ENCODE assay signal across 18 mouse cellular contexts in genomic region chr11:115463397-115463796, GRCm38 (mm10). TPM values are rescaled to one million over a fixed set of nuclear protein-coding genes. Genes with fewer than 3 reads are reported as not detected.
DNase-seq lines count a peak whose midpoint lies in the region; ATAC-seq lines count a peak whose summit lies in the region.
"Had no signal": no experiment of that assay in that cellular context is flagged by ENCODE, and none has a peak within 500 bp of the region (broad histone marks: within the 10 kb centered on the region; RNA-seq: fewer than 3 reads in every experiment).

No protein-coding gene starts in this region.

- no peak for ATAC-seq in heart, embryonic 15.5 days (replicated peaks; ENCODE audit: insufficient number of reproducible peaks, insufficient read depth, low FRiP score, low read depth)
- no peak for ATAC-seq in heart, embryonic 12.5 days (ENCODE audit: insufficient number of reproducible peaks, low FRiP score)
- no peak for ATAC-seq in erythroblast, adult 5-6 weeks (replicated peaks; ENCODE audit: low FRiP score, poor library complexity, severe bottlenecking)
- ATAC-seq in midbrain, embryonic 11.5 days (ENCODE audit: low FRiP score) = no peak
- no peak for ATAC-seq in megakaryocyte-erythroid progenitor cell, adult 5-6 weeks (replicated peaks; ENCODE audit: low FRiP score, low TSS enrichment, poor library complexity, severe bottlenecking)
- ATAC-seq: forebrain, embryonic 14.5 days had no signal

- H3K4me2 ChIP-seq in heart, embryonic 15.5 days = no peak overlapping the region; the same call in 1 of the 2 replicates
- no peak overlapping the region for H3K4me2 ChIP-seq in heart, embryonic 12.5 days
- H3K4me2 ChIP-seq in midbrain, embryonic 11.5 days = no peak overlapping the region
- H3K4me2 ChIP-seq: hindbrain, embryonic 15.5 days had no signal

- H3K4me1 ChIP-seq in heart, embryonic 15.5 days (replicated peaks) = peaks cover 10% of the 10 kb centered on the region
- H3K4me1 ChIP-seq in heart, embryonic 12.5 days (replicated peaks) = peaks cover 21% of the 10 kb centered on the region
- no peaks in the 10 kb centered on the region for H3K4me1 ChIP-seq in midbrain, embryonic 11.5 days (ENCODE audit: control insufficient read depth, insufficient read depth, low read length)
- H3K4me1 ChIP-seq: hindbrain, embryonic 15.5 days had no signal

- H3K36me3 ChIP-seq in heart, embryonic 15.5 days = no peaks in the 10 kb centered on the region
- no peaks in the 10 kb centered on the region for H3K36me3 ChIP-seq in heart, embryonic 12.5 days
- no peaks in the 10 kb centered on the region for H3K36me3 ChIP-seq in midbrain, embryonic 11.5 days (ENCODE audit: control insufficient read depth, insufficient read depth, low read length)
- H3K36me3 ChIP-seq: hindbrain, embryonic 15.5 days had no signal

- no peak overlapping the region for H3K9ac ChIP-seq in heart, embryonic 15.5 days
- no peak overlapping the region for H3K9ac ChIP-seq in heart, embryonic 12.5 days
- no peak overlapping the region for H3K9ac ChIP-seq in midbrain, embryonic 11.5 days (ENCODE audit: low read length)
- H3K9ac ChIP-seq: hindbrain, embryonic 15.5 days had no signal

- peak overlapping the region; percentile 31; the same call in 1 of the 2 replicates for H3K27ac ChIP-seq in heart, embryonic 15.5 days
- H3K27ac ChIP-seq in heart, embryonic 12.5 days (ENCODE audit: poor library complexity, severe bottlenecking) = no peak overlapping the region
- H3K27ac ChIP-seq in midbrain, embryonic 11.5 days (ENCODE audit: low read depth, low read length) = no peak overlapping the region
- H3K27ac ChIP-seq: hindbrain, embryonic 15.5 days; left cerebral cortex, adult 2 months had no signal

- peak; percentile 52 for DNase-seq in induced T-regulatory cell, adult 2 months (ENCODE audit: low read depth)
- DNase-seq in kidney, postnatal 10 days = peak; percentile 56
- peak; percentile 68 to 72 for DNase-seq in thymus, postnatal 10 days (ENCODE audit: low spot score in 2 of 2)
- no peak for DNase-seq in midbrain, embryonic 11.5 days (ENCODE audit: low spot score, missing footprints)
- DNase-seq: cerebellum, adult 11 months; midbrain, embryonic 14.5 days; right cerebral cortex, postnatal 4 days had no signal

- H3K4me3 ChIP-seq in heart, embryonic 15.5 days = peak overlapping the region; percentile 5; the same call in 1 of the 2 replicates
- H3K4me3 ChIP-seq in heart, embryonic 12.5 days = no peak overlapping the region
- H3K4me3 ChIP-seq in midbrain, embryonic 11.5 days (ENCODE audit: low read depth, low read length) = no peak overlapping the region
- H3K4me3 ChIP-seq: hindbrain, embryonic 15.5 days; left cerebral cortex, adult 2 months had no signal

- H3K9me3 ChIP-seq in heart, embryonic 15.5 days (replicated peaks) = no peaks in the 10 kb centered on the region
- no peaks in the 10 kb centered on the region for H3K9me3 ChIP-seq in heart, embryonic 12.5 days (replicated peaks)
- no peaks in the 10 kb centered on the region for H3K9me3 ChIP-seq in midbrain, embryonic 11.5 days (ENCODE audit: control insufficient read depth, low read length)
- H3K9me3 ChIP-seq: hindbrain, embryonic 15.5 days had no signal

- no peaks in the 10 kb centered on the region; the same call in 1 of the 2 replicates for H3K27me3 ChIP-seq in heart, embryonic 15.5 days
- H3K27me3 ChIP-seq in heart, embryonic 12.5 days (replicated peaks) = peaks cover 9% of the 10 kb centered on the region; the same call in 1 of the 2 replicates
- no peaks in the 10 kb centered on the region for H3K27me3 ChIP-seq in midbrain, embryonic 11.5 days (ENCODE audit: control insufficient read depth, insufficient read depth, low read length)
- H3K27me3 ChIP-seq: hindbrain, embryonic 15.5 days had no signal

- WGBS in heart, embryonic 15.5 days = 40% methylated on average over 11 of the region's 11 CpGs
- WGBS in heart, embryonic 12.5 days = 48% methylated on average over 11 of the region's 11 CpGs
- WGBS in midbrain, embryonic 11.5 days = 81% methylated on average over 11 of the region's 11 CpGs

RNA-seq across cellular contexts. Expression of gene Slc16a5, which starts 1.1 kb away (rescaled TPM):
- polyA plus RNA-seq in heart, embryonic 15.5 days (2015; fragmentation: Nextera tagmentation; extraction: Ambion mirVana) = 0.57 and 5.0 TPM in 2 replicates
- 0.17 TPM in 1 of 2 replicates, not detected in the other for polyA plus RNA-seq in heart, embryonic 12.5 days (2016; fragmentation: Nextera tagmentation; extraction: Ambion mirVana)
- total RNA-seq in erythroblast, adult 5-6 weeks (2015; ENCODE audit: low replicate concordance) = not detected in 2 replicates
- total RNA-seq in erythroblast, adult 5-6 weeks (2017; ENCODE audit: low replicate concordance) = not detected in 2 replicates
- polyA plus RNA-seq in midbrain, embryonic 11.5 days (2014; fragmentation: Nextera tagmentation; extraction: Ambion mirVana) = 0.14 TPM in 1 of 2 replicates, not detected in the other
- total RNA-seq in megakaryocyte-erythroid progenitor cell, adult 5-6 weeks (2014; fragmentation: Nextera tagmentation) = not detected in 2 replicates
- not detected in 2 replicates for total RNA-seq in megakaryocyte-erythroid progenitor cell, adult 5-6 weeks (2017)
- total RNA-seq: granulocyte monocyte progenitor cell, adult 5-6 weeks; left cerebral cortex, adult 2 months had no signal
- polyA plus RNA-seq: embryonic facial prominence, embryonic 11.5 days; forebrain, embryonic 14.5 days; midbrain, embryonic 14.5 days had no signal

RNA-seq across cellular contexts. Expression of gene Armc7, which starts 12.1 kb away (rescaled TPM):
- polyA plus RNA-seq in heart, embryonic 15.5 days (2015; fragmentation: Nextera tagmentation; extraction: Ambion mirVana) = 4.6 and 6.2 TPM in 2 replicates
- 5.8 and 6.4 TPM in 2 replicates for polyA plus RNA-seq in heart, embryonic 12.5 days (2016; fragmentation: Nextera tagmentation; extraction: Ambion mirVana)
- total RNA-seq in erythroblast, adult 5-6 weeks (2015; ENCODE audit: low replicate concordance) = 2.5 and 3.8 TPM in 2 replicates
- total RNA-seq in erythroblast, adult 5-6 weeks (2017; ENCODE audit: low replicate concordance) = 1.5 and 5.5 TPM in 2 replicates
- polyA plus RNA-seq in midbrain, embryonic 11.5 days (2014; fragmentation: Nextera tagmentation; extraction: Ambion mirVana) = 7.7 and 7.8 TPM in 2 replicates
- total RNA-seq in megakaryocyte-erythroid progenitor cell, adult 5-6 weeks (2014; fragmentation: Nextera tagmentation) = 4.2 and 10.1 TPM in 2 replicates
- total RNA-seq in megakaryocyte-erythroid progenitor cell, adult 5-6 weeks (2017) = 8.3 and 8.7 TPM in 2 replicates

RNA-seq across cellular contexts. Expression of gene Trim80, which starts 23.1 kb away (rescaled TPM):
- polyA plus RNA-seq in heart, embryonic 15.5 days (2015; fragmentation: Nextera tagmentation; extraction: Ambion mirVana) = 0.06 TPM in 1 of 2 replicates, not detected in the other
- 0.19 and 0.35 TPM in 2 replicates for polyA plus RNA-seq in heart, embryonic 12.5 days (2016; fragmentation: Nextera tagmentation; extraction: Ambion mirVana)
- total RNA-seq in erythroblast, adult 5-6 weeks (2015; ENCODE audit: low replicate concordance) = not detected in 2 replicates
- total RNA-seq in erythroblast, adult 5-6 weeks (2017; ENCODE audit: low replicate concordance) = not detected in 2 replicates
- not detected in 2 replicates for polyA plus RNA-seq in midbrain, embryonic 11.5 days (2014; fragmentation: Nextera tagmentation; extraction: Ambion mirVana)
- total RNA-seq in megakaryocyte-erythroid progenitor cell, adult 5-6 weeks (2014; fragmentation: Nextera tagmentation) = not detected in 2 replicates
- not detected in 2 replicates for total RNA-seq in megakaryocyte-erythroid progenitor cell, adult 5-6 weeks (2017)
- total RNA-seq: granulocyte monocyte progenitor cell, adult 5-6 weeks; neutrophil, adult 5-6 weeks had no signal
- polyA plus RNA-seq: C2C12; embryonic facial prominence, embryonic 11.5 days; forebrain, embryonic 14.5 days; hindbrain, embryonic 15.5 days; midbrain, embryonic 14.5 days had no signal

RNA-seq across cellular contexts. Expression of gene Nt5c, which starts 28.3 kb away (rescaled TPM):
- polyA plus RNA-seq in heart, embryonic 15.5 days (2015; fragmentation: Nextera tagmentation; extraction: Ambion mirVana) = 49.6 and 62.1 TPM in 2 replicates
- 56.2 and 58.2 TPM in 2 replicates for polyA plus RNA-seq in heart, embryonic 12.5 days (2016; fragmentation: Nextera tagmentation; extraction: Ambion mirVana)
- total RNA-seq in erythroblast, adult 5-6 weeks (2015; ENCODE audit: low replicate concordance) = 32.8 and 52.3 TPM in 2 replicates
- total RNA-seq in erythroblast, adult 5-6 weeks (2017; ENCODE audit: low replicate concordance) = 14.1 and 16.0 TPM in 2 replicates
- polyA plus RNA-seq in midbrain, embryonic 11.5 days (2014; fragmentation: Nextera tagmentation; extraction: Ambion mirVana) = 68.3 and 69.8 TPM in 2 replicates
- 81.6 and 117 TPM in 2 replicates for total RNA-seq in megakaryocyte-erythroid progenitor cell, adult 5-6 weeks (2014; fragmentation: Nextera tagmentation)
- total RNA-seq in megakaryocyte-erythroid progenitor cell, adult 5-6 weeks (2017) = 79.8 and 101 TPM in 2 replicates

RNA-seq across cellular contexts. Expression of gene Kctd2, which starts 43.5 kb away (rescaled TPM):
- polyA plus RNA-seq in heart, embryonic 15.5 days (2015; fragmentation: Nextera tagmentation; extraction: Ambion mirVana) = 11.5 and 14.7 TPM in 2 replicates
- 16.0 and 17.5 TPM in 2 replicates for polyA plus RNA-seq in heart, embryonic 12.5 days (2016; fragmentation: Nextera tagmentation; extraction: Ambion mirVana)
- total RNA-seq in erythroblast, adult 5-6 weeks (2015; ENCODE audit: low replicate concordance) = 2.1 and 5.9 TPM in 2 replicates
- 2.8 and 8.3 TPM in 2 replicates for total RNA-seq in erythroblast, adult 5-6 weeks (2017; ENCODE audit: low replicate concordance)
- 21.6 and 24.0 TPM in 2 replicates for polyA plus RNA-seq in midbrain, embryonic 11.5 days (2014; fragmentation: Nextera tagmentation; extraction: Ambion mirVana)
- 17.4 and 18.4 TPM in 2 replicates for total RNA-seq in megakaryocyte-erythroid progenitor cell, adult 5-6 weeks (2014; fragmentation: Nextera tagmentation)
- 10.9 and 13.0 TPM in 2 replicates for total RNA-seq in megakaryocyte-erythroid progenitor cell, adult 5-6 weeks (2017)
